In genomic region chr10:21400031-21400430, GRCm38 (mm10) we compare ENCODE assay signal across 20 mouse cellular contexts. TPM values are rescaled to one million over a fixed set of nuclear protein-coding genes. Genes with fewer than 3 reads are reported as not detected.
A peak's percentile ranks its signal among the peaks of the same experiment; 100 is the strongest.
DNase-seq lines count a peak whose midpoint lies in the region; ATAC-seq lines count a peak whose summit lies in the region.
"Had no signal": no experiment of that assay in that cellular context is flagged by ENCODE, and none has a peak within 500 bp of the region (broad histone marks: within the 10 kb centered on the region; RNA-seq: fewer than 3 reads in every experiment).

No protein-coding gene starts in this region.

- DNase-seq in adrenal gland, adult 2 months = peak; percentile 41
- DNase-seq in adrenal gland, postnatal 10 days = no peak
- DNase-seq in kidney, postnatal 10 days = peak; percentile 39
- DNase-seq in kidney, adult 8-10 months = no peak
- DNase-seq: cerebellum, adult 11-12 months; gastrocnemius, postnatal 25 days; lung, postnatal 36 days; right cerebral cortex, adult 18-20 months; spleen, adult 18-20 months had no signal

- no peaks in the 10 kb centered on the region for H3K27me3 ChIP-seq in heart, embryonic 11.5 days (ENCODE audit: control insufficient read depth, insufficient read depth, low read length)
- H3K27me3 ChIP-seq in liver, embryonic 16.5 days (ENCODE audit: control insufficient read depth, insufficient read depth, low read depth, low read length) = no peaks in the 10 kb centered on the region
- no peaks in the 10 kb centered on the region for H3K27me3 ChIP-seq in hindbrain, embryonic 13.5 days
- H3K27me3 ChIP-seq: embryonic facial prominence, embryonic 12.5 days; midbrain, embryonic 13.5 days; stomach, embryonic 15.5 days had no signal

- H3K4me1 ChIP-seq in heart, embryonic 11.5 days (ENCODE audit: control insufficient read depth, insufficient read depth, low read length) = peaks cover 32% of the 10 kb centered on the region
- H3K4me1 ChIP-seq in liver, embryonic 16.5 days (ENCODE audit: control insufficient read depth, low read depth, low read length) = no peaks in the 10 kb centered on the region
- H3K4me1 ChIP-seq in hindbrain, embryonic 13.5 days (replicated peaks) = 0 out of 2 replicates have a peak, but pooled peaks cover 3% of the 10 kb centered on the region
- H3K4me1 ChIP-seq: stomach, embryonic 15.5 days had no signal

- no peaks in the 10 kb centered on the region for H3K36me3 ChIP-seq in heart, embryonic 11.5 days (ENCODE audit: control insufficient read depth, insufficient read depth, low read length)
- H3K36me3 ChIP-seq in liver, embryonic 16.5 days (ENCODE audit: control insufficient read depth, insufficient read depth) = no peaks in the 10 kb centered on the region
- no peaks in the 10 kb centered on the region for H3K36me3 ChIP-seq in hindbrain, embryonic 13.5 days
- H3K36me3 ChIP-seq: embryonic facial prominence, embryonic 12.5 days; forebrain, embryonic 10.5 days; midbrain, embryonic 13.5 days; stomach, embryonic 15.5 days had no signal

- 5% methylated on average over 7 of the region's 7 CpGs for WGBS in heart, embryonic 11.5 days (ENCODE audit: insufficient replicate concordance)
- 24% methylated on average over 7 of the region's 7 CpGs for WGBS in liver, embryonic 16.5 days (ENCODE audit: insufficient replicate concordance)
- 68% methylated on average over 7 of the region's 7 CpGs for WGBS in hindbrain, embryonic 13.5 days

- no peak overlapping the region for H3K4me3 ChIP-seq in heart, embryonic 11.5 days (ENCODE audit: low read depth, low read length)
- H3K4me3 ChIP-seq in liver, embryonic 16.5 days (ENCODE audit: low read depth, low read length) = no peak overlapping the region
- H3K4me3 ChIP-seq in hindbrain, embryonic 13.5 days = no peak overlapping the region
- H3K4me3 ChIP-seq: embryonic facial prominence, embryonic 12.5 days; forebrain, embryonic 10.5 days; midbrain, embryonic 13.5 days; stomach, embryonic 15.5 days had no signal

- H3K27ac ChIP-seq in heart, embryonic 11.5 days (ENCODE audit: low read depth, low read length) = peak overlapping the region; percentile 78
- H3K27ac ChIP-seq in liver, embryonic 16.5 days (ENCODE audit: low read length) = no peak overlapping the region
- no peak overlapping the region for H3K27ac ChIP-seq in hindbrain, embryonic 13.5 days
- H3K27ac ChIP-seq: embryonic facial prominence, embryonic 12.5 days; forebrain, embryonic 10.5 days; hindbrain, postnatal 0 days; liver, embryonic 14.5 days; midbrain, embryonic 13.5 days; stomach, embryonic 15.5 days had no signal

- H3K9ac ChIP-seq in heart, embryonic 11.5 days (ENCODE audit: low read depth, low read length) = no peak overlapping the region
- no peak overlapping the region for H3K9ac ChIP-seq in liver, embryonic 16.5 days (ENCODE audit: low read depth, low read length)
- H3K9ac ChIP-seq in hindbrain, embryonic 13.5 days = no peak overlapping the region
- H3K9ac ChIP-seq: embryonic facial prominence, embryonic 12.5 days; liver, embryonic 14.5 days; midbrain, embryonic 13.5 days; stomach, embryonic 15.5 days had no signal

- peak overlapping the region; percentile 27 for H3K4me2 ChIP-seq in heart, embryonic 11.5 days
- H3K4me2 ChIP-seq in liver, embryonic 16.5 days (ENCODE audit: low read depth, low read length) = no peak overlapping the region
- no peak overlapping the region for H3K4me2 ChIP-seq in hindbrain, embryonic 13.5 days
- H3K4me2 ChIP-seq: embryonic facial prominence, embryonic 12.5 days; midbrain, embryonic 13.5 days; stomach, embryonic 15.5 days had no signal

- no peaks in the 10 kb centered on the region for H3K9me3 ChIP-seq in heart, embryonic 11.5 days (replicated peaks; ENCODE audit: control insufficient read depth, low read length)
- H3K9me3 ChIP-seq in liver, embryonic 16.5 days (replicated peaks; ENCODE audit: control insufficient read depth, low read length) = no peaks in the 10 kb centered on the region
- no peaks in the 10 kb centered on the region for H3K9me3 ChIP-seq in hindbrain, embryonic 13.5 days
- H3K9me3 ChIP-seq: embryonic facial prominence, embryonic 12.5 days; forebrain, embryonic 10.5 days; midbrain, embryonic 13.5 days; stomach, embryonic 15.5 days had no signal

- peak; percentile 57 for ATAC-seq in heart, embryonic 11.5 days (replicated peaks; ENCODE audit: insufficient number of reproducible peaks, low FRiP score, low TSS enrichment)
- ATAC-seq in liver, embryonic 16.5 days (ENCODE audit: low read depth) = peak; percentile 69
- no peak for ATAC-seq in erythroid progenitor cell, adult 5-6 weeks (replicated peaks; ENCODE audit: low FRiP score, poor library complexity, severe bottlenecking)
- no peak for ATAC-seq in hindbrain, embryonic 13.5 days (ENCODE audit: low FRiP score)
- ATAC-seq: hindbrain, postnatal 0 days; midbrain, embryonic 13.5 days had no signal

RNA-seq across cellular contexts. Expression of gene Aldh8a1, which starts 22.9 kb away (rescaled TPM):
- under 1 TPM in 1 of 2 experiments, not detected in 1; 0.46 TPM for total RNA-seq in adrenal gland, adult 2 months (2021)
- not detected in 2 replicates for polyA plus RNA-seq in adrenal gland, adult 2 months (2012; rRNA removed)
- total RNA-seq in adrenal gland, postnatal 10 days (2021) = 10 to 100 TPM; 14.3 to 27.5 TPM
- 0.37 TPM in 1 of 2 replicates, not detected in the other for polyA plus RNA-seq in heart, embryonic 11.5 days (2014; fragmentation: Nextera tagmentation; extraction: Ambion mirVana)
- polyA plus RNA-seq in liver, embryonic 16.5 days (2015; fragmentation: Nextera tagmentation; extraction: Ambion mirVana) = 42.7 and 48.6 TPM in 2 replicates
- not detected in 2 replicates for total RNA-seq in erythroid progenitor cell, adult 5-6 weeks (2015; ENCODE audit: low replicate concordance)
- total RNA-seq in erythroid progenitor cell, adult 5-6 weeks (2017; ENCODE audit: low replicate concordance) = not detected in 2 replicates
- polyA plus RNA-seq in hindbrain, embryonic 13.5 days (2015; fragmentation: Nextera tagmentation; extraction: Ambion mirVana) = 0.13 TPM in 1 of 2 replicates, not detected in the other
- total RNA-seq: gastrocnemius, postnatal 25 days; hindbrain, postnatal 0 days had no signal
- polyA plus RNA-seq: forebrain, embryonic 10.5 days; hindbrain, postnatal 0 days; large intestine, adult 2 months had no signal

Comparison
In these comparisons a context has a peak if more than half of its experiments do, and no peak if none do; other contexts are left out.
1. DNase-seq: peak in adrenal gland, adult 2 months (single experiment) and kidney, postnatal 10 days (single experiment); none in adrenal gland, postnatal 10 days (single experiment) and kidney, adult 8-10 months (0 of 2).
2. ATAC-seq: peak in heart, embryonic 11.5 days (single experiment) and liver, embryonic 16.5 days (single experiment); none in erythroid progenitor cell, adult 5-6 weeks (single experiment) and hindbrain, embryonic 13.5 days (single experiment).
3. RNA of gene Aldh8a1, which starts 22.9 kb away (polyA plus RNA-seq): 42.7 to 48.6 TPM in liver, embryonic 16.5 days; 0.37 TPM in heart, embryonic 11.5 days, 0.13 TPM in hindbrain, embryonic 13.5 days and not detected in adrenal gland, adult 2 months; every median in the first group is over 10 times any median in the second.